Mouse (Mus musculus): ENCODE measurements around the gene Cdkal1. TPM values are rescaled to one million over a fixed set of nuclear protein-coding genes. Genes with fewer than 3 reads are reported as not detected.

Cdkal1 gene
- polyA plus RNA-seq, 1 experiment from 2014 or later: 28.2 TPM

- H3K9me3 ChIP-seq: no peaks in the 10 kb centered on the region
- no peak overlapping the region for H3K9ac ChIP-seq
- 87% methylated on average over 6 of the region's 6 CpGs for WGBS
- H3K27ac ChIP-seq: no peak overlapping the region
- H3K4me3 ChIP-seq: no peak overlapping the region
- no peak overlapping the region for H3K4me2 ChIP-seq (replicated peaks)
- no peaks in the 10 kb centered on the region for H3K36me3 ChIP-seq
- ATAC-seq (ENCODE audit: low FRiP score, low read depth): no peak
- no peaks in the 10 kb centered on the region for H3K4me1 ChIP-seq
- H3K27me3 ChIP-seq (replicated peaks): no peaks in the 10 kb centered on the region
Observed at GRCm38 (mm10) chr13:29637788-29638187, 217.7 kb downstream of the Cdkal1 start.

DNA sequence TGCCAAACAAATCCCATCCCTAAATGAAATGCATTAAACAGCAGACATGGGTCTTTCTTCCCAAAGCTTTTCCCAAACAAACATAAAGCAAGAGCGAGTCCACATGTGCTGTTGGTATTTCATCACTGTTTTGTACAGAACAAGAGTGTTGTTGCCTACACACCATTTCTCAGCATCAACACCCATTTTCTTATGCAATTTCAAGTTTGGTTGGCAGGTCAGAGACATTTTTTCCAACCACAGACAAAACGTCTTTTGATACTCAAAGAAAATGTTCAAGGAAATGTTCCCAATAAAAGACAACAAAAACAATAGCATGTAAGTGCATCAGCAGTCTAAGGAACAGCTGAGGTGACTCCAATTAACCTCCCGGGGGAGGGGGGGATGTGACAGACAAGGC, 219.9 kb downstream of the Cdkal1 start:
- Histone ChIP-seq H3K4me1 (no peaks in the 10 kb centered on the region), H3K9me3 (no peaks in the 10 kb centered on the region), H3K9ac (no peak overlapping the region), H3K4me3 (no peak overlapping the region), H3K36me3 (no peaks in the 10 kb centered on the region), H3K4me2 (replicated peaks) (no peak overlapping the region), H3K27ac (no peak overlapping the region), H3K27me3 (replicated peaks) (no peaks in the 10 kb centered on the region)
- WGBS: 86% methylated on average over 3 of the region's 3 CpGs
- no peak for ATAC-seq (ENCODE audit: low FRiP score, low read depth)

GRCm38 (mm10) chr13:29631342-29631741, 224.1 kb downstream of the Cdkal1 start:
- ATAC-seq (ENCODE audit: low FRiP score, low read depth): no peak
- WGBS: 84% methylated on average over 5 of the region's 5 CpGs

GRCm38 (mm10) chr13:29628607-29629006, 226.9 kb downstream of the Cdkal1 start:
- H3K27me3 ChIP-seq (replicated peaks): no peaks in the 10 kb centered on the region
- WGBS: 60% methylated on average over 5 of the region's 5 CpGs
- H3K36me3 ChIP-seq: no peaks in the 10 kb centered on the region
- no peak overlapping the region for H3K9ac ChIP-seq
- H3K4me2 ChIP-seq (replicated peaks): no peak overlapping the region
- no peak overlapping the region for H3K4me3 ChIP-seq
- H3K27ac ChIP-seq: no peak overlapping the region
- ATAC-seq (ENCODE audit: low FRiP score, low read depth): no peak
- 0 out of 2 replicates have a peak, but pooled peaks cover 3% of the 10 kb centered on the region for H3K4me1 ChIP-seq
- no peaks in the 10 kb centered on the region for H3K9me3 ChIP-seq

More at GRCm38 (mm10) chr13:29631342-29631741, 224.1 kb downstream of the Cdkal1 start:
- no peaks in the 10 kb centered on the region for H3K27me3 ChIP-seq (replicated peaks)
- 0 out of 2 replicates have a peak, but pooled peaks cover 3% of the 10 kb centered on the region for H3K4me1 ChIP-seq
- H3K9me3 ChIP-seq: no peaks in the 10 kb centered on the region
- no peak overlapping the region for H3K9ac ChIP-seq
- H3K36me3 ChIP-seq: no peaks in the 10 kb centered on the region
- no peak overlapping the region for H3K4me3 ChIP-seq
- no peak overlapping the region for H3K4me2 ChIP-seq (replicated peaks)
- no peak overlapping the region for H3K27ac ChIP-seq

- H3K4me1 ChIP-seq: 0 out of 2 replicates have a peak, but pooled peaks cover 3% of the 10 kb centered on the region
- 90% methylated on average over 7 of the region's 7 CpGs for WGBS
- H3K4me3 ChIP-seq: no peak overlapping the region
- no peak overlapping the region for H3K27ac ChIP-seq
- H3K36me3 ChIP-seq: no peaks in the 10 kb centered on the region
- H3K27me3 ChIP-seq (replicated peaks): no peaks in the 10 kb centered on the region
- no peaks in the 10 kb centered on the region for H3K9me3 ChIP-seq
- no peak overlapping the region for H3K9ac ChIP-seq
- ATAC-seq (ENCODE audit: low FRiP score, low read depth): no peak
- no peak overlapping the region for H3K4me2 ChIP-seq (replicated peaks)
Observed at GRCm38 (mm10) chr13:29627438-29628124, 227.9 kb downstream of the Cdkal1 start.

DNA sequence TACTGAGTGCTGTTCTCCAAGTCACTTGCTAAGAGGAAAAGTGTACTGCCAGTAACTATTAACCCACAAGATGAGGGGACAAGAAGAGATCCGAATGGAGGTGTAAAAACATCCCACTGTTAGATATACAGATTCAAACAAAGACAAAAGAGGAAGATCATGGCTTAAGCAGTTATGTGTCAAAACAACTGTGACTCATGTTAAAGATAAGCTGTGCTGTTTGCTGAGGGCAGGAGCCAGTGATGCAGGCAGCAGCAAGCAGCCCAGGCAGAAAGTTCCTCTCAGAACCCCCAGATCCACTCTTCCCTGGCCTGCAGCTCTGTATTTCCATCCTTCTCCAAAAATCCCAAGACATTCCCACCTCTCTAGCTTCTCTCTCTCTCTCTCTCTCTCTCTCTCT, 230.5 kb downstream of the Cdkal1 start:
- ATAC-seq (ENCODE audit: low FRiP score, low read depth): no peak
- H3K9ac ChIP-seq: no peak overlapping the region
- H3K27ac ChIP-seq: no peak overlapping the region
- H3K4me2 ChIP-seq (replicated peaks): no peak overlapping the region
- H3K4me3 ChIP-seq: no peak overlapping the region
- H3K36me3 ChIP-seq: no peaks in the 10 kb centered on the region
- H3K27me3 ChIP-seq (replicated peaks): no peaks in the 10 kb centered on the region
- WGBS: 73% methylated on average over 1 of the region's 1 CpGs
- 0 out of 2 replicates have a peak, but pooled peaks cover 3% of the 10 kb centered on the region for H3K4me1 ChIP-seq
- no peaks in the 10 kb centered on the region for H3K9me3 ChIP-seq

GRCm38 (mm10) chr13:29623636-29624239, 231.7 kb downstream of the Cdkal1 start:
- Histone ChIP-seq H3K27me3 (replicated peaks) (no peaks in the 10 kb centered on the region), H3K9me3 (no peaks in the 10 kb centered on the region), H3K9ac (no peak overlapping the region), H3K27ac (no peak overlapping the region), H3K4me1 (0 out of 2 replicates have a peak, but pooled peaks cover 3% of the 10 kb centered on the region), H3K4me2 (replicated peaks) (no peak overlapping the region), H3K4me3 (no peak overlapping the region), H3K36me3 (no peaks in the 10 kb centered on the region)
- 74% methylated on average over 1 of the region's 1 CpGs for WGBS
- no peak for ATAC-seq (ENCODE audit: low FRiP score, low read depth)

DNA sequence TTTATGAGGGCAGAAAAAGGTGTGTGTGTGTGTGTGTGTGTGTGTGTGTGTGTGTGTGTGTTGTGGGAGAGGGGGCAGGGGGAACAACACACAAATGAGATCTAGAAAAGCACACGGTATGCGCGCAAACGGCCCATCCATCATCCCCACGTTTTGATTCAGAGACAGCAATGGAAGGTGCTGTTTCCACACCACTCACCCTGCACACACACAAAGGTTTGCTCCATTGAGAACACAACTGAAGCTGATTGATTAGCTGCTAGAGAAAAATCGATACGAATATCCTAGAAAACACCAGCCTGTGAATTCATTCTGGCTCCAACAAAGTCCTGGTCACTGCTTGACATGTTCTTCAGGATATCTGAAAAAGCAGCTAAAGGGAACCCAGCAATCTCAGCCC, 233.6 kb downstream of the Cdkal1 start:
- H3K9ac ChIP-seq: no peak overlapping the region
- H3K9me3 ChIP-seq: no peaks in the 10 kb centered on the region
- no peak overlapping the region for H3K4me3 ChIP-seq
- 0 out of 2 replicates have a peak, but pooled peaks have one; percentile 29 for ATAC-seq (ENCODE audit: low FRiP score, low read depth)
- H3K27me3 ChIP-seq (replicated peaks): no peaks in the 10 kb centered on the region
- H3K36me3 ChIP-seq: no peaks in the 10 kb centered on the region
- WGBS: 51% methylated on average over 7 of the region's 7 CpGs
- H3K4me1 ChIP-seq: no peaks in the 10 kb centered on the region
- peak overlapping the region; percentile 0; the same call in 1 of the 2 replicates for H3K27ac ChIP-seq
- H3K4me2 ChIP-seq (replicated peaks): no peak overlapping the region

GRCm38 (mm10) chr13:29621363-29621762, 234.1 kb downstream of the Cdkal1 start:
- no peaks in the 10 kb centered on the region for H3K4me1 ChIP-seq
- H3K9ac ChIP-seq: no peak overlapping the region
- WGBS: 76% methylated on average over 1 of the region's 1 CpGs
- H3K36me3 ChIP-seq: no peaks in the 10 kb centered on the region
- no peak overlapping the region for H3K27ac ChIP-seq
- no peaks in the 10 kb centered on the region for H3K27me3 ChIP-seq (replicated peaks)
- no peak overlapping the region for H3K4me2 ChIP-seq (replicated peaks)
- no peak overlapping the region for H3K4me3 ChIP-seq
- H3K9me3 ChIP-seq: no peaks in the 10 kb centered on the region
- no peak for ATAC-seq (ENCODE audit: low FRiP score, low read depth)

- H3K36me3 ChIP-seq: no peaks in the 10 kb centered on the region
- H3K4me2 ChIP-seq (replicated peaks): no peak overlapping the region
- ATAC-seq (ENCODE audit: low FRiP score, low read depth): peak; percentile 48
- H3K4me1 ChIP-seq: no peaks in the 10 kb centered on the region
- 82% methylated on average over 7 of the region's 7 CpGs for WGBS
- H3K9ac ChIP-seq: no peak overlapping the region
- no peak overlapping the region for H3K4me3 ChIP-seq
- H3K9me3 ChIP-seq: no peaks in the 10 kb centered on the region
- no peak overlapping the region for H3K27ac ChIP-seq
- no peaks in the 10 kb centered on the region for H3K27me3 ChIP-seq (replicated peaks)
Observed at GRCm38 (mm10) chr13:29620826-29621225, 234.6 kb downstream of the Cdkal1 start.

- Histone ChIP-seq H3K9me3 (no peaks in the 10 kb centered on the region), H3K4me2 (replicated peaks) (no peak overlapping the region), H3K9ac (no peak overlapping the region), H3K36me3 (no peaks in the 10 kb centered on the region), H3K4me1 (peaks cover 15% of the 10 kb centered on the region; the same call in 1 of the 2 replicates), H3K4me3 (no peak overlapping the region), H3K27me3 (replicated peaks) (no peaks in the 10 kb centered on the region), H3K27ac (no peak overlapping the region)
- ATAC-seq (ENCODE audit: low FRiP score, low read depth): no peak
- 86% methylated on average over 3 of the region's 3 CpGs for WGBS
Observed at GRCm38 (mm10) chr13:29616654-29617171, 238.8 kb downstream of the Cdkal1 start.

DNA sequence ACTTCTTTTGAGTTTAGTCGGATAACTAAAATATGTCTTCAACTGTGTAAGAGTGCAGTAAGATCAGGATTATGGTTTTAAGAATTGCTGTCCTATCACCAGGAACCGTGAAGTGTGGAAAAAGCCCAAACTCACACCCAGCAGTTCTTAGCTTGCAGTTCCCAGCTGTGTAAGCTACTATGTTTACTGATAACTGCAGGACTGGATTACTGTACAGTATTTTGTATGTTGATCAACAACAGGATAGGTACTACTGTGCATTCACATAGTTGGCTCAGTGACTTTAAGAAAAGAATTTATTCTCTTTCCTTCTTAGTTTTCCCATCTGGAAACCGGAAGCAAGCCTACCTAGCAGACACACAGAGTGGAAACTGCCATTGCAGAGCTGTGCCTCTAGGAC, 239.5 kb downstream of the Cdkal1 start:
- WGBS: 88% methylated on average over 3 of the region's 3 CpGs
- Histone ChIP-seq H3K4me2 (replicated peaks) (no peak overlapping the region), H3K9ac (no peak overlapping the region), H3K36me3 (no peaks in the 10 kb centered on the region), H3K4me1 (peaks cover 19% of the 10 kb centered on the region), H3K27ac (no peak overlapping the region), H3K4me3 (no peak overlapping the region), H3K27me3 (replicated peaks) (no peaks in the 10 kb centered on the region), H3K9me3 (no peaks in the 10 kb centered on the region)
- ATAC-seq (ENCODE audit: low FRiP score, low read depth): no peak
